Mouse (Mus musculus) liver, embryonic 11.5 days (tissue): ENCODE results near the gene Slc16a14. TPM values are rescaled to one million over a fixed set of nuclear protein-coding genes. Genes with fewer than 3 reads are reported as not detected.

Experiments
- ATAC-seq: fragments of 200-750 bp; cut with Nextera tagmentation; replicated peaks from 2 replicates; pipeline ENCODE4 v1.8.0; 2017; ENCODE audit warnings: moderate number of reproducible peaks, mild to moderate bottlenecking, moderate TSS enrichment, moderate library complexity; ENCODE audit not compliant: low FRiP score
- DNase-seq: peaks from one replicate; pipeline ENCODE4 v3.0.0-alpha.2; 2017; ENCODE audit warnings: low spot score
- H3K27ac ChIP-seq: fragments of 300-500 bp; sonication (generic); 2 replicates; pipeline ENCODE4 v1.5.1; 2014; ENCODE audit warnings: mild to moderate bottlenecking, low read depth, low read length, control low read depth
- H3K27me3 ChIP-seq: fragments of 300-500 bp; sonication (generic); replicated peaks from 2 replicates; pipeline ENCODE4 v1.6.1; 2014; ENCODE audit warnings: low read length, mixed read lengths; ENCODE audit not compliant: control insufficient read depth, insufficient read depth
- H3K36me3 ChIP-seq: fragments of 300-500 bp; sonication (generic); 2 replicates; pipeline ENCODE4 v1.6.1; 2014; ENCODE audit warnings: mild to moderate bottlenecking, low read length, moderate library complexity, mixed read lengths; ENCODE audit not compliant: control insufficient read depth, insufficient read depth
- H3K4me1 ChIP-seq: fragments of 300-500 bp; sonication (generic); replicated peaks from 2 replicates; pipeline ENCODE4 v1.6.1; 2014; ENCODE audit warnings: low read length, mixed read lengths; ENCODE audit not compliant: control insufficient read depth, insufficient read depth
- H3K4me2 ChIP-seq: fragments of 300-500 bp; sonication (generic); 2 replicates; pipeline ENCODE4 v1.6.1; 2014; ENCODE audit warnings: mild to moderate bottlenecking, control low read depth, moderate library complexity
- H3K4me3 ChIP-seq: fragments of 300-500 bp; sonication (generic); 2 replicates; pipeline ENCODE4 v1.5.1; 2014; ENCODE audit warnings: low read depth, low read length, control low read depth
- H3K9ac ChIP-seq: fragments of 300-500 bp; sonication (generic); 2 replicates; pipeline ENCODE4 v1.6.1; 2014; ENCODE audit warnings: low read depth, low read length, control low read depth
- H3K9me3 ChIP-seq: fragments of 300-500 bp; sonication (generic); 2 replicates; pipeline ENCODE4 v1.6.1; 2016; ENCODE audit warnings: low read length, inconsistent platforms, mixed read lengths; ENCODE audit not compliant: control insufficient read depth
- WGBS: fragments of 180-500 bp; shearing (Covaris S2); extraction: QIAGEN DNeasy Blood & Tissue Kit; methylation state at CpG from one replicate; pipeline ENCODE4 v1.1.7; 2014; 5-methylcytosine and 5-hydroxymethylcytosine counted together
- polyA plus RNA-seq: library from polyadenylated mRNA; unstranded; fragments of >200 nt; fragmentation: Nextera tagmentation; extraction: Ambion mirVana; gene quantifications from 2 replicates; pipeline ENCODE4 v1.2.1, GENCODE M21; 2014

Gene Slc16a14
- polyA plus RNA-seq, 1 experiment from 2014 or later = 0.08 TPM

DNA sequence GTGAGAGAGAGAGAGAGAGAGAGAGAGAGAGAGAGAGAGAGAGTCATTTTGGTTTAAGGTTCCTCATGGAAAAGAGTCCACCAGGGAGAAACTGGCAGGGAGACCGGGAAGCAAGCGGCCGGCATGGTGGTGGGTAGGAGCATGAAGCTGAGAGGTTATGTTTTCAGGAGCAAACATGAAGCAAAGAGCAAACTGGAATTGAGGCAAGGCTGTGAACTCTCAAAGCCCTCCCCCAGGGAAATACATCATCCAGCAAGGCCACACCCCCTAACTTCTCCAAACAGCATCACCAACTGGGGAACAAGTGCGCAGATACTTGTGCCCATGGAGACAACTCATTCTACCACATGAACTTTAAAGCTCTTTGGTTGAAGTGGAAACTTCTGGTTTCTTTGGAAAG lies 8.6 kb upstream of the Slc16a14 start:
- no peak overlapping the region for H3K9ac ChIP-seq

GRCm38 (mm10) chr1:84942666-84943065 lies 7.7 kb upstream of the Slc16a14 start:
- no peaks in the 10 kb centered on the region for H3K27me3 ChIP-seq

More for the DNA sequence above, 8.6 kb upstream of the Slc16a14 start:
- Histone ChIP-seq H3K4me1 (no peaks in the 10 kb centered on the region), H3K4me3 (no peak overlapping the region), H3K4me2 (no peak overlapping the region), H3K36me3 (no peaks in the 10 kb centered on the region), H3K27ac (no peak overlapping the region), H3K27me3 (no peaks in the 10 kb centered on the region), H3K9me3 (no peaks in the 10 kb centered on the region)
- DNase-seq (no peak), ATAC-seq (no peak)
- 91% methylated on average over 4 of the region's 4 CpGs for WGBS

DNA sequence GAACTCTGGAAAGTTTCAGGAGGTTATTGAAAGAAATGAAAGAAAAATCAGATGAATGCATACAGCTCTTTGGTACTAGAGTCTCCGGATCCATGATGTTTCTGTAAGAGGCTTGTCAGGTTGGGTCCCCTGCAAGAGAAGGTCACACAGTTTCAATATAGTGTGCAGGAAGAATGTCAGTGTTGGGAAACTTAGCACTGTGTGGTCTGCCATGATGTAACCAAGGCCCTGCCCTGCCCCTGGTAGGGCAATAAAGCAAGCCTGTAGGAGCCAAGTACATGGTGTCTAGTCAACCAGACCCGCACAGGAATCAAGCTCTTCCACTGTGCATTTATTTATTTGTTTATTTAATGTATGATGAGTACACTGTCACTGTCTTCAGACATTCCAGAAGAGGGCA lies 5.4 kb upstream of the Slc16a14 start:
- Histone ChIP-seq H3K36me3 (no peaks in the 10 kb centered on the region), H3K9me3 (no peaks in the 10 kb centered on the region), H3K27me3 (peaks cover 8% of the 10 kb centered on the region), H3K9ac (no peak overlapping the region), H3K4me2 (no peak overlapping the region), H3K4me1 (no peaks in the 10 kb centered on the region), H3K27ac (no peak overlapping the region), H3K4me3 (no peak overlapping the region)
- WGBS = 85% methylated on average over 2 of the region's 2 CpGs
- ATAC-seq (no peak), DNase-seq (no peak)

More at GRCm38 (mm10) chr1:84942666-84943065, 7.7 kb upstream of the Slc16a14 start:
- H3K4me2 ChIP-seq = no peak overlapping the region
- no peak for DNase-seq
- no peak overlapping the region for H3K4me3 ChIP-seq
- H3K9me3 ChIP-seq = no peaks in the 10 kb centered on the region
- ATAC-seq = no peak
- H3K36me3 ChIP-seq = no peaks in the 10 kb centered on the region
- no peak overlapping the region for H3K27ac ChIP-seq
- no peaks in the 10 kb centered on the region for H3K4me1 ChIP-seq
- H3K9ac ChIP-seq = no peak overlapping the region

- WGBS = 75% methylated on average over 4 of the region's 4 CpGs
- ATAC-seq (no peak), DNase-seq (no peak)
- Histone ChIP-seq H3K4me3 (no peak overlapping the region), H3K36me3 (no peaks in the 10 kb centered on the region), H3K9ac (no peak overlapping the region), H3K27me3 (peaks cover 17% of the 10 kb centered on the region), H3K27ac (no peak overlapping the region), H3K4me2 (no peak overlapping the region), H3K9me3 (no peaks in the 10 kb centered on the region), H3K4me1 (no peaks in the 10 kb centered on the region)
Measured at GRCm38 (mm10) chr1:84939466-84939865, 4.5 kb upstream of the Slc16a14 start.

DNA sequence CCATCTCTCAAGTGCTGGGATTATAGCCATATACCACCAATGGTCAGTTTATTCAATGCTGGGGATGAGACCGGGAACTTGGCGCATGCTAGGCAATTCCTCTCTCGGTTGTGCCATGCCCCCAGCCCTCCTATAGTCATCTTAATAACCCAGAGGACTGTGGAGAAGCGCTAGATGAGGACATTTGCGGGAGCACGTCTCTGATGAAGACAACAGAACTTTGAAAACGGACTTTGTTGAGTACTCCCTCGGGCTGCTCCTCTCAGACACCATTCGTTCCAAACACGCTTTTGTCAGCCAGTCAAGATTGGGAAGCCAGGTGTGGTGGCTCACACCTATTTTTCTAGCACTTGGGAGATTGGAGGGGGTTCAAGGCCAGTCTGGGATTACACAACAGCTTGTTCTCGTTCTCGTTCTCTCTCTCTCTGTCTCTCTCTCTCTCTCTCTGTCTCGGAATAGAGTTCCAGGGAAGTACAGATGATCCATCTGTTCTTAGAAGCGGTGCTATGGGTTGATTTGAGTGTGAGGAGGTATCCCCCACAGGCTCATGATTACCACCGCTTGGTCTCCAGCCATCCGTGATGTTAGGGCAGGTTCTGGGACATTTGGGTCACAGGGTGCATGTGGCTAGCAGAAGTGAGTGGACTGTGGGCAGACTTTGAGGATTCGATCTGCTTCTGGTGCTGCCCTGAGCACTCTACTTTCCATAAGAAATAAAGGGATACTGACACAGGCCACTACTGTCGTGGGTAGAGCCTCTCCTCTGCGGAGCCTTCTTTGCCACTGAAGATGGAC lies 2.0 kb upstream of the Slc16a14 start:
- no peaks in the 10 kb centered on the region for H3K9me3 ChIP-seq
- 86% methylated on average over 19 of the region's 19 CpGs for WGBS
- DNase-seq = no peak
- ATAC-seq = no peak
- H3K27me3 ChIP-seq = peaks cover 28% of the 10 kb centered on the region
- no peak overlapping the region for H3K4me3 ChIP-seq
- H3K4me2 ChIP-seq = no peak overlapping the region
- no peaks in the 10 kb centered on the region for H3K36me3 ChIP-seq
- no peaks in the 10 kb centered on the region for H3K4me1 ChIP-seq
- H3K27ac ChIP-seq = no peak overlapping the region
- H3K9ac ChIP-seq = no peak overlapping the region

- Histone ChIP-seq H3K9me3 (no peaks in the 10 kb centered on the region), H3K36me3 (no peaks in the 10 kb centered on the region), H3K4me2 (no peak overlapping the region), H3K9ac (no peak overlapping the region), H3K4me3 (no peak overlapping the region), H3K27ac (no peak overlapping the region), H3K4me1 (no peaks in the 10 kb centered on the region), H3K27me3 (peaks cover 28% of the 10 kb centered on the region)
- 45% methylated on average over 9 of the region's 9 CpGs for WGBS
- ATAC-seq (no peak), DNase-seq (no peak)
Measured at GRCm38 (mm10) chr1:84935668-84936067, 734 bp upstream of the Slc16a14 start.

DNA sequence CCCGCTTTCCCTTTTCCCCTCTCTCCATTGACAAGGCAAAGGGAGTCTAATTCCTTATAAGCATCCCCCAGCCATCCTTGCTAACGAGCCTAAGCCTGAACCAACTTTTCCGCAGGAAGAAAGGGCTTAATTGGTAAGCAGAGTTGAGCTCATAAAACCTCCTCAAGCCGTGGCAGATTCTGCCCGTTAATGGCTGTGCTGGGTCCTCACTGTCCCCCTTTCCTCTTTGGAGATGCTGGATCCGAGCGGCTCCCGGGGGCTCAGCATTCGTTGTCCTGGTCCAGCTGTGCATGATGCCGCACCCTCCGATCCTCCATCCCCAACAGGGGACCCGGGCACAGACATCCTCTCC lies 807 bp downstream of the Slc16a14 start:
- H3K9ac ChIP-seq = no peak overlapping the region
- ATAC-seq = no peak

DNA sequence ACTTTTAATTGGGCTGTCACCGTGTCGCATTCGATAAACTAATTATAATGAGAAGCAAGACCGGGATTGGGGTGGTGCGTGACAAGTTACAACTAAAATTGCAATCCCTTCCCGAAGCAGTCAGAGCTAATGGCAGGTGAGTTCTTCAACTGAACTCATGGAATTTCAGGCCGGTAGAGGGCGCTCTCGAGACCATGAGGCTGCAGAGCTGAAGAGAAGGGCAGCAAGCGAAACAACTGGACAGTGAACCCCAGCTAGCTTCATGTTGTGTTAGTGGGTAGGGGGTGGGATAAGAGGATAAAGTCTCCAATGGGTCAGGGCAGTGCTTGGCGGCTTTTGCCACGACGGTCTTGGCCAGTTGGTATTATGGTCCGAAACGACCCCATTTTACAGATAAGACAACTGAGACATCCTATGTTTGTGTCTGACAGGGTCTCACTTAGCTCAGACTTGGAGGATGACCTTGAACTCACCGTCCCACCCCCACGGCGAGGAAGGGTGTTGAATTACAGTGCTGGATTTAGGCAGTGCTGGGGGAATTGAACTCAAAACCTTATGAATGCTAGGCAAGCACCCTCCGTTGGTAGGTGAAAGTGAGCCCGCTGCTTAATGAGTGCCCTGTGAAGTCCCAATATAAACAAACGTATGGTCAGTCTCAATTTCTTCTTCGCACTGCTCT lies 1.3 kb downstream of the Slc16a14 start:
- Histone ChIP-seq H3K9ac (no peak overlapping the region), H3K9me3 (no peaks in the 10 kb centered on the region), H3K4me2 (peak overlapping the region; percentile 78), H3K27me3 (peaks cover 28% of the 10 kb centered on the region), H3K4me3 (no peak overlapping the region), H3K36me3 (no peaks in the 10 kb centered on the region), H3K27ac (no peak overlapping the region), H3K4me1 (no peaks in the 10 kb centered on the region)
- peak; percentile 54 for DNase-seq
- 12% methylated on average over 22 of the region's 22 CpGs for WGBS
- ATAC-seq = no peak

More for the DNA sequence above, 807 bp downstream of the Slc16a14 start:
- H3K27ac ChIP-seq = no peak overlapping the region
- H3K36me3 ChIP-seq = no peaks in the 10 kb centered on the region
- H3K9me3 ChIP-seq = no peaks in the 10 kb centered on the region
- 4% methylated on average over 12 of the region's 12 CpGs for WGBS
- DNase-seq = peak; percentile 46
- H3K27me3 ChIP-seq = peaks cover 28% of the 10 kb centered on the region
- H3K4me1 ChIP-seq = no peaks in the 10 kb centered on the region
- peak overlapping the region; percentile 46 for H3K4me3 ChIP-seq
- peak overlapping the region; percentile 78 for H3K4me2 ChIP-seq

DNA sequence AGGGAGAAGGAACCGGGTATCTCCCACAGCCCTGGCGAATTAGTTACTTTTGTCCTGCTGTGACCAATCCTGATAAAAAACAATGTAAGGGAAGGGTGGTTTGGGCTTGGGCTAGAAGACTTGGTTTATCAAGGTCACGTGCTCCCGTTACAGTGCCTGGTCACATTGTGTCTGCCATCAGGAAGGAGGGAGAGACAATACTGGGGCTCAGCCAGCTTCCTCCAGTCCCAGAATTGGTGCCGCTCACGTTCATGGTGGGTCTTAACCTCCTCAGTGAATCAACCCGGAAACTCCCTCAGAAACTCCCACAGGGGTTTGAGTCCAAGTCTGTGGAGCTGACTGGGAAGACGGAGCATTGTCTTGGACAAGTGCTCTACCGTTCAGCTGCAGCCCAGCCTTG lies 9.3 kb downstream of the Slc16a14 start:
- H3K36me3 ChIP-seq = no peaks in the 10 kb centered on the region
- H3K4me2 ChIP-seq = no peak overlapping the region
- ATAC-seq (no peak), DNase-seq (no peak)
- WGBS = 66% methylated on average over 9 of the region's 9 CpGs
- H3K9me3 ChIP-seq = no peaks in the 10 kb centered on the region
- no peak overlapping the region for H3K9ac ChIP-seq
- H3K27me3 ChIP-seq = no peaks in the 10 kb centered on the region
- no peak overlapping the region for H3K4me3 ChIP-seq
- no peaks in the 10 kb centered on the region; the same call in 1 of the 2 replicates for H3K4me1 ChIP-seq
- H3K27ac ChIP-seq = no peak overlapping the region
